Mouse (Mus musculus): Measurements from ENCODE around the gene Qprt.

- TF ChIP-seq POLR2A (IDR thresholded peaks at IDR 0.05; ENCODE audit: borderline replicate concordance, extremely low read depth, insufficient read depth, insufficient read length, poor library complexity, severe bottlenecking) = no peak
- TF ChIP-seq CTCF (IDR thresholded peaks at IDR 0.05; ENCODE audit: borderline replicate concordance, extremely low read depth, insufficient read depth, insufficient read length) = no peak
These were observed 19.9 kb downstream of the Qprt start for GRCm38 (mm10) chr7:127102148-127102547.
